Comparison of ENCODE assay signal across 10 mouse cellular contexts in genomic region chr4:106938506-106939222, GRCm38 (mm10). TPM values are rescaled to one million over a fixed set of nuclear protein-coding genes. Genes with fewer than 3 reads are reported as not detected.
DNase-seq lines count a peak whose midpoint lies in the region; ATAC-seq and TF ChIP-seq lines count a peak whose summit lies in the region.
"Had no signal": no experiment of that assay in that cellular context is flagged by ENCODE, and none has a peak within 500 bp of the region (broad histone marks: within the 10 kb centered on the region; RNA-seq: fewer than 3 reads in every experiment).

No protein-coding gene starts in this region.

- no peaks in the 10 kb centered on the region; the same call in 1 of the 2 replicates for H3K36me3 ChIP-seq in forebrain, embryonic 11.5 days (ENCODE audit: control insufficient read depth, insufficient read depth, low read length)
- H3K36me3 ChIP-seq in limb, embryonic 15.5 days, result peaks cover 30% of the 10 kb centered on the region
- peaks cover 14% of the 10 kb centered on the region for H3K36me3 ChIP-seq in neural tube, embryonic 13.5 days

- H3K9ac ChIP-seq in forebrain, embryonic 11.5 days (ENCODE audit: low read length), result peak overlapping the region; percentile 2
- H3K9ac ChIP-seq in limb, embryonic 15.5 days, result no peak overlapping the region
- H3K9ac ChIP-seq in neural tube, embryonic 13.5 days, result peak overlapping the region; percentile 53

- H3K27ac ChIP-seq in left cerebral cortex, adult 2 months, result peak overlapping the region; percentile 24; the same call in 1 of the 2 replicates
- peak overlapping the region; percentile 73 for H3K27ac ChIP-seq in forebrain, embryonic 11.5 days (ENCODE audit: low read depth, low read length)
- H3K27ac ChIP-seq in limb, embryonic 15.5 days, result peak overlapping the region; percentile 9; the same call in 1 of the 2 replicates
- H3K27ac ChIP-seq in neural tube, embryonic 13.5 days (replicated peaks), result peak overlapping the region; percentile 85
- no peak overlapping the region for H3K27ac ChIP-seq in gastrocnemius, adult 2 months

- no peak overlapping the region for H3K4me3 ChIP-seq in left cerebral cortex, adult 2 months
- no peak overlapping the region for H3K4me3 ChIP-seq in forebrain, embryonic 11.5 days (ENCODE audit: low read depth, low read length)
- no peak overlapping the region for H3K4me3 ChIP-seq in limb, embryonic 15.5 days
- H3K4me3 ChIP-seq in neural tube, embryonic 13.5 days, result no peak overlapping the region; the same call in 1 of the 2 replicates
- H3K4me3 ChIP-seq in gastrocnemius, adult 2 months, result no peak overlapping the region
- H3K4me3 ChIP-seq: erythroblast, embryonic 14.5 days had no signal

- intact Hi-C loops in left cerebral cortex, adult 2 months (cut with DNase I), result no loop called here
- intact Hi-C loops in left cerebral cortex, postnatal 25 days (cut with DNase I), result no loop called here
- intact Hi-C loops in gastrocnemius, adult 2 months (cut with DNase I), result no loop called here

- H3K4me2 ChIP-seq in forebrain, embryonic 11.5 days (ENCODE audit: low read depth, low read length, severe bottlenecking), result peak overlapping the region; percentile 19; the same call in 1 of the 2 replicates
- H3K4me2 ChIP-seq in limb, embryonic 15.5 days, result no peak overlapping the region
- H3K4me2 ChIP-seq in neural tube, embryonic 13.5 days, result peak overlapping the region; percentile 34

- no peak for ATAC-seq in forebrain, embryonic 11.5 days (replicated peaks; ENCODE audit: low FRiP score)
- no peak for ATAC-seq in limb, embryonic 15.5 days (ENCODE audit: insufficient number of reproducible peaks, low FRiP score, low TSS enrichment, low read depth)
- no peak for ATAC-seq in neural tube, embryonic 13.5 days (ENCODE audit: low read depth)

- H3K4me1 ChIP-seq in forebrain, embryonic 11.5 days (replicated peaks; ENCODE audit: control insufficient read depth, insufficient read depth, low read length), result peaks cover 74% of the 10 kb centered on the region
- peaks cover 85% of the 10 kb centered on the region for H3K4me1 ChIP-seq in limb, embryonic 15.5 days
- peaks cover 98% of the 10 kb centered on the region for H3K4me1 ChIP-seq in neural tube, embryonic 13.5 days (replicated peaks)

- no peak for TF ChIP-seq CTCF in left cerebral cortex, adult 2 months (IDR thresholded peaks at IDR 0.05)
- TF ChIP-seq CTCF in gastrocnemius, adult 2 months (IDR thresholded peaks at IDR 0.05), result no peak

- no peak for DNase-seq in left cerebral cortex, adult 2 months (ENCODE audit: extremely low spot score in 1 of 2, low spot score in 2 of 2)
- DNase-seq in left cerebral cortex, postnatal 25 days (ENCODE audit: low spot score in 2 of 2), result no peak
- DNase-seq in forebrain, embryonic 11.5 days (ENCODE audit: low spot score), result no peak
- DNase-seq in gastrocnemius, adult 2 months, result no peak
- DNase-seq in embryo, embryonic 10.5 days (ENCODE audit: low spot score), result no peak
- DNase-seq in cerebellum, adult 9-10 months, result no peak
- DNase-seq: thymus, postnatal 25 days had no signal

- H3K9me3 ChIP-seq in forebrain, embryonic 11.5 days (ENCODE audit: control insufficient read depth, low read length), result no peaks in the 10 kb centered on the region
- no peaks in the 10 kb centered on the region for H3K9me3 ChIP-seq in limb, embryonic 15.5 days
- no peaks in the 10 kb centered on the region for H3K9me3 ChIP-seq in neural tube, embryonic 13.5 days

- no peaks in the 10 kb centered on the region for H3K27me3 ChIP-seq in forebrain, embryonic 11.5 days (ENCODE audit: control insufficient read depth, insufficient read depth, low read length)
- H3K27me3 ChIP-seq in limb, embryonic 15.5 days, result no peaks in the 10 kb centered on the region
- no peaks in the 10 kb centered on the region for H3K27me3 ChIP-seq in neural tube, embryonic 13.5 days

- 60% methylated on average over 8 of the region's 8 CpGs for WGBS in forebrain, embryonic 11.5 days
- WGBS in limb, embryonic 15.5 days, result 54% methylated on average over 8 of the region's 8 CpGs
- WGBS in neural tube, embryonic 13.5 days, result 34% methylated on average over 8 of the region's 8 CpGs

RNA-seq across cellular contexts. Expression of gene Ssbp3, which starts 28.2 kb away (rescaled TPM):
- 100 to 1,000 TPM; 181 to 187 TPM for total RNA-seq in left cerebral cortex, adult 2 months (2021)
- total RNA-seq in left cerebral cortex, postnatal 25 days (2021), result 100 to 1,000 TPM; 138 to 157 TPM
- 135 and 138 TPM in 2 replicates for polyA plus RNA-seq in forebrain, embryonic 11.5 days (2014; fragmentation: Nextera tagmentation; extraction: Ambion mirVana)
- 93.9 and 112 TPM in 2 replicates for polyA plus RNA-seq in limb, embryonic 15.5 days (2015; fragmentation: Nextera tagmentation; extraction: Ambion mirVana)
- polyA plus RNA-seq in neural tube, embryonic 13.5 days (2015; fragmentation: Nextera tagmentation; extraction: Ambion mirVana), result 186 and 191 TPM in 2 replicates
- 10 to 100 TPM; 23.7 to 30.0 TPM for total RNA-seq in gastrocnemius, adult 2 months (2021)

Comparison
In these comparisons a context has a peak if more than half of its experiments do, and no peak if none do; other contexts are left out.
1. RNA of gene Ssbp3, which starts 28.2 kb away (total RNA-seq): 181 to 187 TPM in left cerebral cortex, adult 2 months and 138 to 157 TPM in left cerebral cortex, postnatal 25 days; 23.7 to 30.0 TPM in gastrocnemius, adult 2 months; every median in the first group is over 4 times any median in the second.